Mouse (Mus musculus): ENCODE data around the gene Sytl2.

The Sytl2 gene

DNA sequence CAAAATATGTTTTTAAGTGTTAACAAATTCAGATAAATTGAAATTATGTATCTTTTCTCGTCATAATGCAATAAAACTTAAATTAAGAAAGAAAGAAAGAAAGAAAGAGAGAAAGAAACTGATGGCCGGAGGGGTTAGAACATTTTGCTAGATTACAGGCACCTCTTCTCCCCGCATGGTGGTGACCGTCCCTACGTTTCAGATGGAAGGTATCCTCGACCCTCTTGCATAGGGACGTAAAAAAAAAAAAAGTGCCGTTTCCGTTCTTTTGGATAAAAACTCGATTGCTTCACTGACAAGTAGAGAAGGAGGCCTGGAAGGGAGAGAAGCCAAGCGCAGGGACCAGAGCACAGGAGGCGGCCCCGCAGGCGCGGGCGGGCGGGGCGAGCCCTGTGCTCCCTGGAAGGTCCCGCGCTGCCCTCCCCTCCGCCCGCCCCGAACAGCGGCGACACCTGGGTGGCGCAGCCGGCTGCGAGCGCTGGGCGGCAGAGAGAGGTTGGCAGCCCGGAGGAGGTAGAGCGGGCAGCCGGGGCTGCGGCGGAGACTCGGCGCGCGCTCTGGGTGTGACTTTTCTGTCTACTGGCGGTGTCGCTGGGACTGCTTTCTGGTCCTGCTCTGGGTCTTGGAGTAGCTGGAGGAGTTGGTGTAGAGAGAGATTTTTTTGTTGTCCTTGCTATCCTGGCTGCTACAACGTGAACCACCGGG is at the start of gene Sytl2:
Gene Sytl2 (plus strand): TSS at position 311 of the 705 bp plus-strand sequence.
- peak; percentile 73 to 84 for DNase-seq

- DNase-seq, result no peak
These were observed 49.1 kb upstream of the Sytl2 start for GRCm38 (mm10) chr7:90252946-90253345.

DNA sequence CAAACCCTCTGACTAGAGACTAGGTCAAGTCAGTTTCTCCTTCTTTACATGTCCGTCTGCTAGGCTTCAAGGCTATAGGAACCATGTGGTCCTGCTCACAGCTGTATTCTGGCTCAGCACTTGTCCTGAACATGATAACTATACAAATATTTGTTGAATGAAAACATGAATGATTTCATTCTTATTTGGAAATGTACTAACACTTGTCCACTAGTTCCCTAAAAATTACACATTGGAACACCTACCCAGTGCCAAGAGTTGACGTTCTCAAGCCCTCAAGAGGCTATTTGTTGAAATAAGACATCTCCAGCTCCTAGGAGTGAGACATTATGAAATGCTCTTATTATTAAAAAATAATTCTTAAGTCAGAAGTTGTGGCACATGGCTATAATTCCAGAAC is 43.4 kb upstream of the Sytl2 start:
- no peak for DNase-seq

- no peak for DNase-seq
These were observed 42.2 kb upstream of the Sytl2 start for GRCm38 (mm10) chr7:90259899-90260298.

GRCm38 (mm10) chr7:90261902-90262599 is 40.0 kb upstream of the Sytl2 start:
- no peak for DNase-seq

DNA sequence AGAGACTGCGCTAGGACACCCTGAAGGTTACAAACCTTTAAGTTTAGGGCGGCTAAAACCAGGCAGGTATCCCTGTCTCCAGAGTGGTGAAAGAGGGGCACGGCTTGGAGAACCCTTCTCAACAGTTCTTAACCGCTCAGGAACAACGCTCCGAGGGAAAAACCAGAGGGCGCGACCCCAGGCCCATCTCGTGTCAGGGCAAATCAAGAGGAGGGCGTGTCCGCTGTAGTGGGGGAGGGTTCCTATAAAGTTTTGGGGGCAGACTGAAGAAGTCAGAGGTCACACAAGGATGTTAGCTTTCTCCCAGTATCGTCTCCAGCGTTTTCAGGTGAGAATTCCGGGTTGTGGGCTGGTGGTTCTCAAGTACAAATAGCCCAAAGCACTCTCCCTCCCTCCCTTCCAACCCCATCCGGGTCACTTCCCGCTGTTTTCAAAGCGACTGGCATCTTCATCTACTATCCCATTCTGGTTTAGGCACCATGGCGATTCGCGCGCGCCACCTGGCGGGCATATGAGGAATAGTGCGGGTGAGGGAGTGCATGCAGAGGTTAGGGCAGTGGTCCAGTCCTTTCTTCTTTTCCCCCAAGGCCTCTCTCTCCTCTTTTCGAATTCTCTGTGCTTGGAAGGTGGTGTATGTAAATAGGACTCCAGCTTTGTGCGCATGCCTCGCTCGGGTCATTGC is 36.6 kb upstream of the Sytl2 start, which contains the start of gene Ccdc83:
Gene Ccdc83 (minus strand): TSS at position 489 of the 682 bp plus-strand sequence.
- peak; percentile 83 to 85 for DNase-seq

- DNase-seq, result no peak
These were observed 31.9 kb upstream of the Sytl2 start for GRCm38 (mm10) chr7:90270141-90270540.

DNA sequence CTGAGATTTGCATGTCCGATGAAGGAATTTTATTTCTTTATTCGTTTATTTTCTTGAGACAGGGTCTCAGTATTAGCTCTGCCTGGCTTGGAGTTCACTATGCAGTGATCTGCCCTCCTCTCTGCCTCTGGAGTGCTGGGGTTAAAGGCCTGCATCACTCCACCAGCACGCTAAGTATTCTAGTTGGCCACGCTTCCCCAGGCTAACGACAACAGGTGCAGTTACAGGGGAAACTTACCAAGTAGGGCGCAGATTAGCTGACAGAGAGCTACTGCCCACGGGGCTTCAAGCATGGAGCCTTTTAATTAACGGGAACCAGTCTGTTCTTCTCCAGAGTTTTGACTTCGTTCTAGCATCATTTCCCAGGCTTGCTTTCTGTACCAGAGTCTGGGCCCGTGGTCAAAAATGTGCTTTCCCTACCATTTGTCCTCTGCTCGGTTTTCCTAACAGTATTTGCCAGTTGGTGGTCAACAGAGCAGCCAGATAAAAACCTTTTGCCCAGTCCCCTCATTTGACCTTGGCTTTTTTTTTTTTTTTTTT is 27.4 kb upstream of the Sytl2 start:
- no peak for DNase-seq

GRCm38 (mm10) chr7:90277246-90277645 is 24.8 kb upstream of the Sytl2 start:
- DNase-seq, result peak in 1 of 2 experiments; percentile 8

- DNase-seq, result peak; percentile 12 to 31
These were observed 24.3 kb upstream of the Sytl2 start for GRCm38 (mm10) chr7:90277769-90278168.

DNA sequence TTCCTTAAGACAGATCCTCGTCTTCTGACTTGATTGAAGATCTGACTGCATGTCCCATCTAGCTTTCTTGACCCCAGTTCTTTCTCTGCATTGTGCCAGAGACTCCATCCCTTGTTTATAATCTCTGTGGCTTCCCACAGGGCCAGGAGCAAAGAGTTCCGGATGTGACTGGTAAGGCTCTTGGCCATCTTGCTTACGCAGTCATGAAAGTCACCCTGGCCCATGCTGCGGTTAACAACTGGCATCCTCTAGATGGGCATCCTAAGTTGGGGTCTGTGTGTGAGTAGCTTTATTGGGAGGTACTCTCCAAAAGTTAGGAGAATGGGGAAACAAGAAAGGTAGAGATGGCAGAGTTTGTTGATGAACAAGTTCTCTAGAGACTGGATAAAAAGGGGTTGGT is 22.9 kb upstream of the Sytl2 start:
- no peak for DNase-seq

- DNase-seq, result peak; percentile 33 to 51
These were observed 21.7 kb upstream of the Sytl2 start for GRCm38 (mm10) chr7:90280274-90280875.

GRCm38 (mm10) chr7:90280878-90281277 is 21.2 kb upstream of the Sytl2 start:
- DNase-seq, result no peak

GRCm38 (mm10) chr7:90281759-90282546 is 20.1 kb upstream of the Sytl2 start:
- DNase-seq, result no peak

DNA sequence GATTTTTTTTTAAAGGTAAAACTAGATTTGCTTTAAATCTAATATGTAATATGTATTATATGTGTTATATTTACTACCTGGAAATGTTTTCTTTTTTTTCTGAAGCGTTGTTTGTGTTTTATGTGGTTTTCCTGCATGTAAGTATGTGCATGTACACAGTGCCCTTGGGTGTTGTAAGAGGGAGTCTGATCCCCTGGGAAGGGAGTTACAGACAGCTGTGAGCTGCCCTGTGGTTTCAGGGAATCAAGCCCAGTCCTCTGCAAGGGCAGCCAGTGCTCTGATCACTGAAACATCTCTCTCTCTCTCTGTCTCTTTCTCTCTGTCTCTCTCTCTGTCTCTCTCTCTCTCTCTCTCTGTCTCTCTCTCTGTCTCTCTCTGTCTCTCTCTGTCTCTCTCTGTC is 19.3 kb upstream of the Sytl2 start:
- DNase-seq, result no peak

DNA sequence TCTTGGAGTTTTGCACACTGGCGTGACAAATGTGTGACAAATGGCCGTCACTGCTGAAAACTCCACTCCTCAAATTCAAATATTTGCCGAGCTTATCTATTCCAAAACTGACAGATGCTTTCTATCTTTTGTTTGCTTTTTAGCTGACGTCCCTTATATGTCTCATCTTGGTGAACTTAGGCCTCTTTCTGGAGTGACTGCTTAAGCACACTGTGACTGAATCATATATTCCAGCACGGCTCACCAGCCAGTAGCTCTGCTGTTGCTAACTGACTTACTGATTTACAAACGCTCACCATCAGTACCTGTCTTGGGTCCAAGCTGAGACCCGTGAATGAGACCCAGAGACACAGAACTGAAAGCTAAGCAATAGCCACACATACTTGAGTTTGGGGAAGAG is 17.3 kb upstream of the Sytl2 start:
- DNase-seq, result no peak

DNA sequence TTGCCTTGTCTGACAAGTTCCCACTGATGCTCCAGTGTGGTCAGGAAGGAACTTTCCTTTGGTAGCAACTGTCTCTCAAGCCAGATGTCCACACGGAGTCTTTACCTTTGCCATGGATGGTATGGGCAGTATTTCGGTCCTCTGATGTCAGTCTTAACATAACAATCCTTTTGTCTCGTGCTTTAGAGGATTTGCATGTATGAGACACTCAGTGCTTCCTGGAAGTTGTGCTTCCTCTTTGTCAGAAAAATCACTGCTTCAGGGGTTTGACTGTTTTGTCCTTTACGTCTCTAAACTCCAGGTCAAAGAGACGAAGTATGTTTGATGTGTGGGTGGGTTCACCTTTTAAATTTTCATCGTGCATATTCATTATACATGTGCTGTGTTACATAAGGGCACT is 10.2 kb upstream of the Sytl2 start:
- DNase-seq, result no peak

- DNase-seq, result peak in 1 of 2 experiments; percentile 12
These were observed 848 bp downstream of the Sytl2 start for GRCm38 (mm10) chr7:90302647-90303552.

- no peak for DNase-seq
These were observed 4.0 kb downstream of the Sytl2 start for GRCm38 (mm10) chr7:90306079-90306478.

DNA sequence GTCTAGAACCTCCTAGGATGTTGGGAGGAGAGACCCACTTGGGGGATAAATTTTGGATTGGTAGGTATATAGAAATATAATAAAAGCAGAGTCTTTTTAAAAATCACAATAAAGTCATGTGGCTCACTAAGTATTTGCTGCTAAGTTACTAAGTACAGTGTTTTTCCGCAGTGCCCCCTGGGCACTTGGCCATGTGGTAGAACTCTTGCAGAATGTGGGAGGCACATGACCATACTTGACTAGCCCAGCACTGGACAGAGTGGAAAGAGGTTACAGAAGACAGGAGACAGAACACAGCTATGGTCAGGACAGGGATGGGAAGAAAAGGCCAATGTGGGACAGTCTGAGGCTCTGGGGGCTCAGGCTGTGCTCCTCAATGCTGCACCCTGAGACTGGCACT is 4.9 kb downstream of the Sytl2 start:
- DNase-seq, result peak in 1 of 2 experiments; percentile 52

DNA sequence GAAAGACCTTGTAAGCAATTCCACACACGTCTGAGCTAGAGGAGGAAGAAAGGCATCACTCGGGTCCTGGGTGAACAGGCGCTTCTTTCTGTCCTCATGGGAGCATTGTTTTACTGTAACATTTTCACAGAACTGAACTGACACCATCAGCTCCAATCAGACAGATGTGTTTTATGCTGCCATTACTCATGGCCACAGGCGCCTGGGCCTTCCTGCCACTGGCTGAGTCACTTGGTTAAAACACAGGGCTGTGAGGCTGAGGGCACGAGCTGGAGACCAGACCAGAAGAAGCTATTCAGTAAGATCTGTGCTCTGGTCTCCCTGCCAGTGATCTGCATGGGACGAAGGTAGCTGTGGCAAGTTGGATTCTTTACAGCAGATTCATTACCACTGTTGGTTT is 6.0 kb downstream of the Sytl2 start:
- no peak for DNase-seq

All from lung, postnatal 4 days (tissue).